Mouse (Mus musculus) heart, postnatal 0 days (tissue): ENCODE data around the gene Gbp5.

Experiments
- CTCF ChIP-seq: IDR thresholded peaks from 2 replicates; pipeline ENCODE4 v1.5.1; 2016; ENCODE audit warnings: antibody characterized with exemption, control low read depth, low read depth
- EP300 ChIP-seq: IDR thresholded peaks from 2 replicates; pipeline ENCODE4 v1.6.1; 2016; ENCODE audit warnings: antibody characterized with exemption, low read depth

GRCm38 (mm10) chr3:142490465-142490864, 3.3 kb upstream of the Gbp5 start:
- TF ChIP-seq EP300 (no peak), CTCF (peak; percentile 97)
